8 mouse cellular contexts compared by ENCODE assay signal in genomic region chr5:24351701-24352171, GRCm38 (mm10). TPM values are rescaled to one million over a fixed set of nuclear protein-coding genes. Genes with fewer than 3 reads are reported as not detected.
DNase-seq lines count a peak whose midpoint lies in the region; ATAC-seq and TF ChIP-seq lines count a peak whose summit lies in the region.

No protein-coding gene starts in this region.

- H3K27ac ChIP-seq in ES-Bruce4 (ENCODE audit: insufficient read depth, low read length), result no peak overlapping the region
- peak overlapping the region; percentile 90 for H3K27ac ChIP-seq in forebrain, embryonic 14.5 days (ENCODE audit: low read depth, low read length)
- peak overlapping the region; percentile 98 for H3K27ac ChIP-seq in heart, postnatal 0 days (ENCODE audit: low read depth)
- no peak overlapping the region for H3K27ac ChIP-seq in liver, embryonic 14.5 days
- H3K27ac ChIP-seq in olfactory bulb, adult 2 months (ENCODE audit: insufficient read depth, low read depth, low read length), result peak overlapping the region; percentile 93

- peak overlapping the region; percentile 60 for H3K4me3 ChIP-seq in ES-Bruce4 (ENCODE audit: low read depth, low read length)
- peak overlapping the region; percentile 67 for H3K4me3 ChIP-seq in forebrain, embryonic 14.5 days (ENCODE audit: low read depth, low read length)
- peak overlapping the region; percentile 81 for H3K4me3 ChIP-seq in heart, postnatal 0 days (ENCODE audit: low read depth, low read length)
- peak overlapping the region; percentile 22 to 52 for H3K4me3 ChIP-seq in liver, embryonic 14.5 days (ENCODE audit: insufficient read depth in 1 of 2, low read depth in 2 of 2, low read length in 2 of 2)
- peak overlapping the region; percentile 75 for H3K4me3 ChIP-seq in olfactory bulb, adult 2 months (ENCODE audit: insufficient read depth, low read depth, low read length)

- TF ChIP-seq CTCF in ES-Bruce4 (IDR thresholded peaks at IDR 0.05; ENCODE audit: low read depth, low read length), result no peak
- no peak for TF ChIP-seq CTCF in heart, postnatal 0 days (IDR thresholded peaks at IDR 0.05; ENCODE audit: low read depth)
- TF ChIP-seq CTCF in liver, embryonic 14.5 days (IDR thresholded peaks at IDR 0.05; ENCODE audit: low read depth), result no peak
- no peak for TF ChIP-seq CTCF in olfactory bulb, adult 2 months (IDR thresholded peaks at IDR 0.05; ENCODE audit: insufficient read depth, low read depth, low read length)

- peak overlapping the region; percentile 83 for H3K9ac ChIP-seq in ES-Bruce4 (ENCODE audit: low read depth, poor library complexity, severe bottlenecking)
- peak overlapping the region; percentile 83 for H3K9ac ChIP-seq in forebrain, embryonic 14.5 days (ENCODE audit: low read length)
- peak overlapping the region; percentile 95 for H3K9ac ChIP-seq in heart, postnatal 0 days (replicated peaks; ENCODE audit: low read depth, low read length)
- no peak overlapping the region for H3K9ac ChIP-seq in liver, embryonic 14.5 days (replicated peaks)

- peak overlapping the region; percentile 96 for H3K4me2 ChIP-seq in forebrain, embryonic 14.5 days (ENCODE audit: low read length)
- peak overlapping the region; percentile 79 for H3K4me2 ChIP-seq in heart, postnatal 0 days (ENCODE audit: low read depth, low read length)
- H3K4me2 ChIP-seq in liver, embryonic 14.5 days (ENCODE audit: low read depth), result peak overlapping the region; percentile 64

- TF ChIP-seq EP300 in ES-Bruce4 (IDR thresholded peaks at IDR 0.05; ENCODE audit: insufficient read depth, low read depth, low read length), result no peak
- no peak for TF ChIP-seq EP300 in heart, postnatal 0 days (IDR thresholded peaks at IDR 0.05; ENCODE audit: low read depth)
- TF ChIP-seq EP300 in liver, embryonic 14.5 days (IDR thresholded peaks at IDR 0.05; ENCODE audit: low read depth), result no peak

- no peaks in the 10 kb centered on the region for H3K27me3 ChIP-seq in ES-Bruce4 (ENCODE audit: control insufficient read depth, insufficient read depth, low read length, poor library complexity, severe bottlenecking)
- H3K27me3 ChIP-seq in forebrain, embryonic 14.5 days (replicated peaks; ENCODE audit: control insufficient read depth, insufficient read depth, low read length), result peaks cover 5% of the 10 kb centered on the region; the same call in 1 of the 2 replicates
- H3K27me3 ChIP-seq in heart, postnatal 0 days (ENCODE audit: control insufficient read depth, insufficient read depth, low read length), result no peaks in the 10 kb centered on the region
- peaks cover 64% of the 10 kb centered on the region for H3K27me3 ChIP-seq in liver, embryonic 14.5 days (ENCODE audit: control insufficient read depth, insufficient read depth, low read length)

- peak; percentile 91 for ATAC-seq in forebrain, embryonic 14.5 days
- peak; percentile 71 for ATAC-seq in heart, postnatal 0 days (ENCODE audit: insufficient read depth, low read depth)
- ATAC-seq in liver, embryonic 14.5 days (ENCODE audit: insufficient read depth), result peak; percentile 65

- H3K4me1 ChIP-seq in ES-Bruce4 (ENCODE audit: control insufficient read depth, insufficient read depth, low read length), result peaks cover 2% of the 10 kb centered on the region
- peaks cover 35% of the 10 kb centered on the region for H3K4me1 ChIP-seq in forebrain, embryonic 14.5 days (ENCODE audit: control insufficient read depth, insufficient read depth, low read length)
- H3K4me1 ChIP-seq in heart, postnatal 0 days (ENCODE audit: control insufficient read depth, insufficient read depth), result peaks cover 31% of the 10 kb centered on the region
- H3K4me1 ChIP-seq in liver, embryonic 14.5 days (replicated peaks; ENCODE audit: control insufficient read depth in 2 of 2, insufficient read depth in 2 of 2, low read length in 1 of 2), result peaks cover 0 to 2% of the 10 kb centered on the region in 2 experiments; a peak in 1 of 4 replicates
- peaks cover 53% of the 10 kb centered on the region for H3K4me1 ChIP-seq in olfactory bulb, adult 2 months (ENCODE audit: control insufficient read depth, insufficient read depth, low read length)

- H3K9me3 ChIP-seq in ES-Bruce4 (replicated peaks; ENCODE audit: control insufficient read depth, insufficient read depth, low read length, poor library complexity, severe bottlenecking), result no peaks in the 10 kb centered on the region
- no peaks in the 10 kb centered on the region for H3K9me3 ChIP-seq in forebrain, embryonic 14.5 days (replicated peaks; ENCODE audit: control insufficient read depth, low read length)
- H3K9me3 ChIP-seq in heart, postnatal 0 days (replicated peaks; ENCODE audit: control insufficient read depth, low read length), result no peaks in the 10 kb centered on the region
- no peaks in the 10 kb centered on the region for H3K9me3 ChIP-seq in liver, embryonic 14.5 days (ENCODE audit: control insufficient read depth, low read length)

- WGBS in forebrain, embryonic 14.5 days, result under 1% methylated on average over 32 of the region's 41 CpGs
- under 1% methylated on average over 24 of the region's 41 CpGs for WGBS in heart, postnatal 0 days
- under 1% methylated on average over 33 of the region's 41 CpGs for WGBS in liver, embryonic 14.5 days (ENCODE audit: insufficient replicate concordance)
- WGBS in olfactory bulb, adult 2 months, result under 1% methylated on average over 41 of the region's 41 CpGs

- no peaks in the 10 kb centered on the region for H3K36me3 ChIP-seq in ES-Bruce4 (ENCODE audit: control insufficient read depth, insufficient read depth, low read length, poor library complexity, severe bottlenecking)
- H3K36me3 ChIP-seq in forebrain, embryonic 14.5 days (ENCODE audit: control insufficient read depth, insufficient read depth, low read length), result no peaks in the 10 kb centered on the region
- peaks cover 11% of the 10 kb centered on the region; the same call in 1 of the 2 replicates for H3K36me3 ChIP-seq in heart, postnatal 0 days (replicated peaks; ENCODE audit: control insufficient read depth, insufficient read depth, low read length)
- H3K36me3 ChIP-seq in liver, embryonic 14.5 days (replicated peaks; ENCODE audit: control insufficient read depth, insufficient read depth, low read depth), result no peaks in the 10 kb centered on the region

- DNase-seq in c-Kit-positive CD71-negative TER-119-negative erythroid progenitor cells, embryonic 14.5 days (ENCODE audit: low read depth), result peak; percentile 48
- DNase-seq in forebrain, embryonic 14.5 days (ENCODE audit: low spot score), result peak; percentile 94
- DNase-seq in heart, postnatal 0 days (ENCODE audit: low spot score), result peak; percentile 93
- DNase-seq in kidney, postnatal 4 days, result peak; percentile 89 to 93
- peak in 2 of 3 experiments; percentile 7 to 11 for DNase-seq in liver, embryonic 14.5 days (ENCODE audit: low read depth in 3 of 3, low spot score in 3 of 3)
- peak; percentile 93 for DNase-seq in thymus, postnatal 4 days

- no peak for TF ChIP-seq POLR2A in ES-Bruce4 (IDR thresholded peaks at IDR 0.05; ENCODE audit: insufficient read depth, low read length)
- peak; percentile 57; the same call in 1 of the 2 replicates for TF ChIP-seq POLR2A in olfactory bulb, adult 2 months (IDR thresholded peaks at IDR 0.05; ENCODE audit: insufficient read depth, low read depth, low read length)

RNA-seq across cellular contexts. Expression of gene Kcnh2, which starts 0.3 kb away (rescaled TPM):
- polyA plus RNA-seq in ES-Bruce4 (2011; ENCODE audit: insufficient read depth, insufficient read length, low read depth, missing spikeins), result 3.3 and 5.8 TPM in 2 replicates
- 4.7 and 5.2 TPM in 2 replicates for polyA plus RNA-seq in forebrain, embryonic 14.5 days (2014; fragmentation: Nextera tagmentation; extraction: Ambion mirVana)
- 86.1 and 120 TPM in 2 replicates for total RNA-seq in heart, postnatal 0 days (2014; rRNA removed; ENCODE audit: low replicate concordance)
- polyA plus RNA-seq in heart, postnatal 0 days (2015; fragmentation: Nextera tagmentation; extraction: Ambion mirVana), result 29.4 and 32.1 TPM in 2 replicates
- polyA plus RNA-seq in liver, embryonic 14.5 days (2012; rRNA removed), result 0.44 and 0.93 TPM in 2 replicates
- 0.05 and 0.28 TPM in 2 replicates for polyA plus RNA-seq in liver, embryonic 14.5 days (2014; fragmentation: Nextera tagmentation; extraction: Ambion mirVana)
- polyA plus RNA-seq in olfactory bulb, adult 2 months (2012; ENCODE audit: insufficient read depth, insufficient read length, low replicate concordance, missing spikeins), result not detected in 2 replicates

RNA-seq across cellular contexts. Expression of gene Nos3, which starts 12.9 kb away (rescaled TPM):
- 1.1 and 1.2 TPM in 2 replicates for polyA plus RNA-seq in ES-Bruce4 (2011; ENCODE audit: insufficient read depth, insufficient read length, low read depth, missing spikeins)
- 4.6 and 7.6 TPM in 2 replicates for polyA plus RNA-seq in forebrain, embryonic 14.5 days (2014; fragmentation: Nextera tagmentation; extraction: Ambion mirVana)
- 50.9 and 52.1 TPM in 2 replicates for total RNA-seq in heart, postnatal 0 days (2014; rRNA removed; ENCODE audit: low replicate concordance)
- polyA plus RNA-seq in heart, postnatal 0 days (2015; fragmentation: Nextera tagmentation; extraction: Ambion mirVana), result 21.1 and 25.6 TPM in 2 replicates
- polyA plus RNA-seq in liver, embryonic 14.5 days (2012; rRNA removed), result 1.3 and 1.4 TPM in 2 replicates
- polyA plus RNA-seq in liver, embryonic 14.5 days (2014; fragmentation: Nextera tagmentation; extraction: Ambion mirVana), result 1.5 TPM in 2 replicates
- polyA plus RNA-seq in olfactory bulb, adult 2 months (2012; ENCODE audit: insufficient read depth, insufficient read length, low replicate concordance, missing spikeins), result not detected in 2 replicates

RNA-seq across cellular contexts. Expression of gene Atg9b, which starts 40.2 kb away (rescaled TPM):
- polyA plus RNA-seq in ES-Bruce4 (2011; ENCODE audit: insufficient read depth, insufficient read length, low read depth, missing spikeins), result 10.3 and 10.6 TPM in 2 replicates
- polyA plus RNA-seq in forebrain, embryonic 14.5 days (2014; fragmentation: Nextera tagmentation; extraction: Ambion mirVana), result 0.48 and 0.74 TPM in 2 replicates
- 0.15 and 0.66 TPM in 2 replicates for total RNA-seq in heart, postnatal 0 days (2014; rRNA removed; ENCODE audit: low replicate concordance)
- 0.34 and 0.47 TPM in 2 replicates for polyA plus RNA-seq in heart, postnatal 0 days (2015; fragmentation: Nextera tagmentation; extraction: Ambion mirVana)
- 0.42 and 0.57 TPM in 2 replicates for polyA plus RNA-seq in liver, embryonic 14.5 days (2012; rRNA removed)
- polyA plus RNA-seq in liver, embryonic 14.5 days (2014; fragmentation: Nextera tagmentation; extraction: Ambion mirVana), result 0.14 and 0.35 TPM in 2 replicates
- not detected in 2 replicates for polyA plus RNA-seq in olfactory bulb, adult 2 months (2012; ENCODE audit: insufficient read depth, insufficient read length, low replicate concordance, missing spikeins)

RNA-seq across cellular contexts. Expression of gene Abcb8, which starts 41.7 kb away (rescaled TPM):
- polyA plus RNA-seq in ES-Bruce4 (2011; ENCODE audit: insufficient read depth, insufficient read length, low read depth, missing spikeins), result 28.8 and 29.6 TPM in 2 replicates
- 37.1 and 43.1 TPM in 2 replicates for polyA plus RNA-seq in forebrain, embryonic 14.5 days (2014; fragmentation: Nextera tagmentation; extraction: Ambion mirVana)
- total RNA-seq in heart, postnatal 0 days (2014; rRNA removed; ENCODE audit: low replicate concordance), result 141 and 159 TPM in 2 replicates
- polyA plus RNA-seq in heart, postnatal 0 days (2015; fragmentation: Nextera tagmentation; extraction: Ambion mirVana), result 69.2 and 73.2 TPM in 2 replicates
- polyA plus RNA-seq in liver, embryonic 14.5 days (2012; rRNA removed), result 16.9 and 20.4 TPM in 2 replicates
- polyA plus RNA-seq in liver, embryonic 14.5 days (2014; fragmentation: Nextera tagmentation; extraction: Ambion mirVana), result 18.0 and 19.5 TPM in 2 replicates
- not detected in 2 replicates for polyA plus RNA-seq in olfactory bulb, adult 2 months (2012; ENCODE audit: insufficient read depth, insufficient read length, low replicate concordance, missing spikeins)

Comparison
In these comparisons a context has a peak if more than half of its experiments do, and no peak if none do; other contexts are left out.
1. H3K27ac ChIP-seq: peak in forebrain, embryonic 14.5 days (single experiment), heart, postnatal 0 days (single experiment) and olfactory bulb, adult 2 months (single experiment); none in ES-Bruce4 (single experiment) and liver, embryonic 14.5 days (single experiment).
2. DNase-seq: peak in every context shown above with its lines; median percentile 94 in forebrain, embryonic 14.5 days; 93 in heart, postnatal 0 days; 93 in thymus, postnatal 4 days; 91 in kidney, postnatal 4 days; 48 in c-Kit-positive CD71-negative TER-119-negative erythroid progenitor cells, embryonic 14.5 days; 9 in liver, embryonic 14.5 days.
3. Peak in every context shown above with its lines, with median percentiles within 50 percentile points of each other: H3K4me3 ChIP-seq, ATAC-seq and H3K4me2 ChIP-seq.